Mouse (Mus musculus) MEL (cell line): ENCODE data around the gene Nop58. TPM values are rescaled to one million over a fixed set of nuclear protein-coding genes. Genes with fewer than 3 reads are reported as not detected.

Experiments
- DNase-seq: peaks from one replicate; pipeline ENCODE4 v3.0.0; 2011; ENCODE audit warnings: low read depth, low spot score
- H3K27ac ChIP-seq: 2 replicates; pipeline ENCODE4 v1.5.1; 2012; ENCODE audit warnings: low read depth, mild to moderate bottlenecking, control low read depth, low read length, moderate library complexity; ENCODE audit not compliant: control insufficient read depth
- H3K27me3 ChIP-seq, 2 experiments: fragments of 150-350 bp in 1 of 2; sonication (generic) in 1 of 2; 2 replicates each; pipeline ENCODE4 v1.6.1; 2012; ENCODE audit warnings: low read length in 2 of 2, mild to moderate bottlenecking in 2 of 2, improper control_type of control experiment in 1 of 2, moderate library complexity in 1 of 2; ENCODE audit not compliant: insufficient read depth in 2 of 2, control insufficient read depth in 1 of 2
- H3K36me3 ChIP-seq, 2 experiments: 2 replicates each; pipeline ENCODE4 v1.6.1; 2012 to 2014; ENCODE audit warnings: low read length in 2 of 2, improper control_type of control experiment in 1 of 2, inconsistent platforms in 1 of 2, mild to moderate bottlenecking in 1 of 2; ENCODE audit not compliant: insufficient read depth in 2 of 2, control insufficient read depth in 1 of 2
- H3K4me1 ChIP-seq, 2 experiments: fragments of 150-350 bp in 1 of 2; sonication (generic) in 1 of 2; 2 replicates each; pipeline ENCODE4 v1.6.1; 2012; ENCODE audit warnings: low read length in 2 of 2, improper control_type of control experiment in 1 of 2, mild to moderate bottlenecking in 1 of 2; ENCODE audit not compliant: insufficient read depth in 2 of 2, control insufficient read depth in 1 of 2
- H3K4me3 ChIP-seq, 2 experiments: fragments of 150-350 bp in 1 of 2; sonication (generic) in 1 of 2; 2 replicates each; pipeline ENCODE4 v1.5.1; 2012; ENCODE audit warnings: low read depth in 2 of 2, low read length in 2 of 2, mild to moderate bottlenecking in 2 of 2, moderate library complexity in 2 of 2, control low read depth in 1 of 2, improper control_type of control experiment in 1 of 2; ENCODE audit not compliant: control insufficient read depth in 1 of 2, insufficient read depth in 1 of 2
- H3K79me2 ChIP-seq: 2 replicates; pipeline ENCODE4 v1.6.1; 2012; ENCODE audit warnings: mild to moderate bottlenecking, low read length, moderate library complexity; ENCODE audit not compliant: control insufficient read depth, poor library complexity, insufficient read depth
- H3K9ac ChIP-seq: 2 replicates; pipeline ENCODE4 v1.6.1; 2012; ENCODE audit warnings: low read depth, mild to moderate bottlenecking, control low read depth, low read length, moderate library complexity; ENCODE audit not compliant: control insufficient read depth, poor library complexity, severe bottlenecking
- H3K9me3 ChIP-seq: fragments of 150-350 bp; sonication (generic); replicated peaks from 2 replicates; pipeline ENCODE4 v1.6.1; 2012; ENCODE audit warnings: mild to moderate bottlenecking, low read length, improper control_type of control experiment, moderate library complexity; ENCODE audit not compliant: insufficient read depth
- BHLHE40 ChIP-seq: IDR thresholded peaks from 2 replicates; pipeline ENCODE4 v1.6.1; 2012; ENCODE audit warnings: low read depth, mild to moderate bottlenecking, inconsistent platforms, low read length, improper control_type of control experiment, borderline replicate concordance
- CHD1 ChIP-seq: IDR thresholded peaks from 2 replicates; pipeline ENCODE4 v1.6.1; 2012; ENCODE audit warnings: low read depth, mild to moderate bottlenecking, inconsistent platforms, low read length, improper control_type of control experiment
- CTCF ChIP-seq, 3 experiments: IDR thresholded peaks in 2 of 3; conservative IDR thresholded peaks in 1 of 3; 2 replicates each; pipeline ENCODE4 v1.5.1; 2011 to 2012; ENCODE audit warnings: low read length in 3 of 3, low read depth in 2 of 3, mild to moderate bottlenecking in 2 of 3, improper control_type of control experiment in 1 of 3, inconsistent platforms in 1 of 3, mixed read lengths in 1 of 3, moderate library complexity in 1 of 3; ENCODE audit not compliant: control insufficient read depth in 1 of 3, insufficient read depth in 1 of 3, poor library complexity in 1 of 3, severe bottlenecking in 1 of 3
- E2F4 ChIP-seq: IDR thresholded peaks from 2 replicates; pipeline ENCODE4 v1.6.1; 2011; ENCODE audit warnings: low read depth, low read length, improper control_type of control experiment, borderline replicate concordance
- ELF1 ChIP-seq: IDR thresholded peaks from 2 replicates; pipeline ENCODE4 v1.6.1; 2014; ENCODE audit warnings: low read depth, mild to moderate bottlenecking, inconsistent platforms, low read length, improper control_type of control experiment, moderate library complexity
- EP300 ChIP-seq, 2 experiments: IDR thresholded peaks; 2 replicates each; pipeline ENCODE4 v1.6.1; 2011; ENCODE audit warnings: improper control_type of control experiment in 2 of 2, low read length in 2 of 2, low read depth in 1 of 2, mild to moderate bottlenecking in 1 of 2
- ETS1 ChIP-seq: IDR thresholded peaks from 2 replicates; pipeline ENCODE4 v1.6.1; 2012; ENCODE audit warnings: low read depth, mild to moderate bottlenecking, inconsistent platforms, low read length, improper control_type of control experiment, moderate library complexity
- GABPA ChIP-seq: IDR thresholded peaks from 2 replicates; pipeline ENCODE4 v1.6.1; 2012; ENCODE audit warnings: low read depth, mild to moderate bottlenecking, inconsistent platforms, low read length, improper control_type of control experiment, moderate library complexity
- GATA1 ChIP-seq: IDR thresholded peaks from 2 replicates; pipeline ENCODE4 v1.6.1; 2011; ENCODE audit warnings: low read depth, low read length, improper control_type of control experiment
- HCFC1 ChIP-seq: IDR thresholded peaks from 2 replicates; pipeline ENCODE4 v1.6.1; 2012; ENCODE audit warnings: low read depth, mild to moderate bottlenecking, inconsistent platforms, low read length, improper control_type of control experiment, moderate library complexity
- JUND ChIP-seq: IDR thresholded peaks from 2 replicates; pipeline ENCODE4 v1.6.1; 2011; ENCODE audit warnings: low read depth, mild to moderate bottlenecking, improper control_type of control experiment, low read length
- KAT2A ChIP-seq: conservative IDR thresholded peaks from 2 replicates; pipeline ENCODE4 v1.6.1; 2012; ENCODE audit warnings: low read depth, low read length, improper control_type of control experiment, inconsistent platforms
- MAFK ChIP-seq: IDR thresholded peaks from 2 replicates; pipeline ENCODE4 v1.6.1; 2011; ENCODE audit warnings: low read depth, mild to moderate bottlenecking, low read length, improper control_type of control experiment, borderline replicate concordance
- MAX ChIP-seq: IDR thresholded peaks from 2 replicates; pipeline ENCODE4 v1.6.1; 2011; ENCODE audit warnings: low read length, improper control_type of control experiment
- MAZ ChIP-seq: IDR thresholded peaks from 2 replicates; pipeline ENCODE4 v1.6.1; 2012; ENCODE audit warnings: low read depth, mild to moderate bottlenecking, inconsistent platforms, low read length, improper control_type of control experiment
- MEF2A ChIP-seq: IDR thresholded peaks from 2 replicates; pipeline ENCODE4 v1.6.1; 2014; ENCODE audit warnings: low read depth, mild to moderate bottlenecking, inconsistent platforms, low read length, improper control_type of control experiment; ENCODE audit not compliant: poor library complexity, insufficient replicate concordance, severe bottlenecking; ENCODE audit errors: extremely low read depth
- MXI1 ChIP-seq: IDR thresholded peaks from 2 replicates; pipeline ENCODE4 v1.6.1; 2011; ENCODE audit warnings: mild to moderate bottlenecking, low read depth, low read length, improper control_type of control experiment
- MYB ChIP-seq: IDR thresholded peaks from 2 replicates; pipeline ENCODE4 v1.6.1; 2011; ENCODE audit warnings: mild to moderate bottlenecking, low read depth, low read length, improper control_type of control experiment
- NELFE ChIP-seq: IDR thresholded peaks from 2 replicates; pipeline ENCODE4 v1.6.1; 2011; ENCODE audit warnings: low read depth, low read length, improper control_type of control experiment
- NRF1 ChIP-seq: IDR thresholded peaks from 2 replicates; pipeline ENCODE4 v1.6.1; 2014; ENCODE audit warnings: low read depth, mild to moderate bottlenecking, inconsistent platforms, low read length, improper control_type of control experiment, moderate library complexity; ENCODE audit not compliant: poor library complexity, insufficient read depth, severe bottlenecking
- POLR2A ChIP-seq, 2 experiments: IDR thresholded peaks; 2 replicates each; pipeline ENCODE4 v1.6.1; 2011 to 2012; ENCODE audit warnings: low read length in 2 of 2, mild to moderate bottlenecking in 2 of 2, control low read depth in 1 of 2, improper control_type of control experiment in 1 of 2, low read depth in 1 of 2, moderate library complexity in 1 of 2; ENCODE audit not compliant: control insufficient read depth in 1 of 2, insufficient read depth in 1 of 2, poor library complexity in 1 of 2
- POLR2AphosphoS2 ChIP-seq: IDR thresholded peaks from 2 replicates; pipeline ENCODE4 v1.6.1; 2011; ENCODE audit warnings: low read length, improper control_type of control experiment
- POLR2AphosphoS5 ChIP-seq: IDR thresholded peaks from 2 replicates; pipeline ENCODE4 v1.6.1; 2012; ENCODE audit warnings: low read depth, borderline replicate concordance, mild to moderate bottlenecking, inconsistent platforms, low read length, moderate library complexity, mixed read lengths
- RAD21 ChIP-seq: IDR thresholded peaks from 2 replicates; pipeline ENCODE4 v1.6.1; 2011; ENCODE audit warnings: mild to moderate bottlenecking, low read depth, low read length, improper control_type of control experiment
- RCOR1 ChIP-seq: IDR thresholded peaks from 2 replicates; pipeline ENCODE4 v1.6.1; 2012; ENCODE audit warnings: low read depth, mild to moderate bottlenecking, inconsistent platforms, low read length, improper control_type of control experiment
- SIN3A ChIP-seq: IDR thresholded peaks from 2 replicates; pipeline ENCODE4 v1.6.1; 2012; ENCODE audit warnings: low read length, improper control_type of control experiment, inconsistent platforms
- SMC3 ChIP-seq: IDR thresholded peaks from 2 replicates; pipeline ENCODE4 v1.6.1; 2011; ENCODE audit warnings: low read depth, low read length, improper control_type of control experiment
- TAL1 ChIP-seq: IDR thresholded peaks from 2 replicates; pipeline ENCODE4 v1.6.1; 2012; ENCODE audit warnings: mild to moderate bottlenecking, inconsistent platforms, low read length, moderate library complexity, mixed read lengths
- TBP ChIP-seq: IDR thresholded peaks from 2 replicates; pipeline ENCODE4 v1.8.0; 2011; ENCODE audit warnings: low read depth, low read length, improper control_type of control experiment
- TCF12 ChIP-seq: IDR thresholded peaks from 2 replicates; pipeline ENCODE4 v1.6.1; 2014; ENCODE audit warnings: low read depth, mild to moderate bottlenecking, inconsistent platforms, low read length, improper control_type of control experiment, moderate library complexity
- UBTF ChIP-seq: IDR thresholded peaks from 2 replicates; pipeline ENCODE4 v1.6.1; 2012; ENCODE audit warnings: low read depth, mild to moderate bottlenecking, inconsistent platforms, low read length, improper control_type of control experiment, moderate library complexity, borderline replicate concordance; ENCODE audit not compliant: insufficient read depth
- USF2 ChIP-seq, 2 experiments: IDR thresholded peaks; 2 replicates each; pipeline ENCODE4 v1.6.1; 2011 to 2012; ENCODE audit warnings: improper control_type of control experiment in 2 of 2, low read length in 2 of 2, borderline replicate concordance in 1 of 2, inconsistent platforms in 1 of 2, low read depth in 1 of 2, mild to moderate bottlenecking in 1 of 2; ENCODE audit not compliant: insufficient read depth in 1 of 2
- ZC3H11A ChIP-seq: IDR thresholded peaks from 2 replicates; pipeline ENCODE4 v1.6.1; 2012; ENCODE audit warnings: low read depth, mild to moderate bottlenecking, inconsistent platforms, low read length, improper control_type of control experiment
- ZKSCAN1 ChIP-seq: IDR thresholded peaks from 2 replicates; pipeline ENCODE4 v1.6.1; 2012; ENCODE audit warnings: low read depth, mild to moderate bottlenecking, inconsistent platforms, low read length, improper control_type of control experiment, moderate library complexity
- ZMIZ1 ChIP-seq: IDR thresholded peaks from 2 replicates; pipeline ENCODE4 v1.6.1; 2012; ENCODE audit warnings: low read depth, mild to moderate bottlenecking, inconsistent platforms, low read length, improper control_type of control experiment, moderate library complexity
- ZNF384 ChIP-seq: IDR thresholded peaks from 2 replicates; pipeline ENCODE4 v1.6.1; 2012; ENCODE audit warnings: low read depth, mild to moderate bottlenecking, inconsistent platforms, low read length, improper control_type of control experiment
- polyA plus RNA-seq, 2 experiments: library from polyadenylated mRNA; stranded (reverse) in 1 of 2; unstranded in 1 of 2; fragments of >175 nt in 1 of 2; fragments of >200 nt in 1 of 2; gene quantifications; 2 replicates each; pipeline versions ENCODE4 v1.2.1 to v1.2.4; 2012; ENCODE audit warnings: low replicate concordance in 2 of 2, low read depth in 1 of 2; ENCODE audit not compliant: insufficient read length in 2 of 2, insufficient read depth in 1 of 2, missing spikeins in 1 of 2
- total RNA-seq: library from RNA; depleted of rRNA; stranded (reverse); fragments of 300-350 nt; gene quantifications from 2 replicates; pipeline ENCODE4 v1.2.3, GENCODE M21; 2012

The Nop58 gene
- total and polyA plus RNA-seq, 3 experiments: 474 to 1,828 (median 590) TPM

GRCm38 (mm10) chr1:59653243-59653911, 31.4 kb upstream of the Nop58 start:
- peaks cover 4% of the 10 kb centered on the region for H3K79me2 ChIP-seq
- peaks cover 11 to 19% of the 10 kb centered on the region in 2 experiments for H3K4me1 ChIP-seq
- H3K27me3 ChIP-seq: no peaks in the 10 kb centered on the region
- no peak overlapping the region for H3K4me3 ChIP-seq
- no peaks in the 10 kb centered on the region for H3K9me3 ChIP-seq
- H3K36me3 ChIP-seq: peaks cover 25 to 32% of the 10 kb centered on the region in 2 experiments
- peak overlapping the region; percentile 49 for H3K27ac ChIP-seq
- peak; percentile 73 for DNase-seq
- no peak overlapping the region for H3K9ac ChIP-seq
- TF ChIP-seq CHD1 (no peak), ELF1 (peak; percentile 46; the same call in 1 of the 2 replicates), ZC3H11A (no peak), ETS1 (peak; percentile 61), E2F4 (no peak), GABPA (no peak), POLR2AphosphoS5 (no peak), MXI1 (peak; percentile 46; the same call in 1 of the 2 replicates), ZMIZ1 (no peak), POLR2A (IDR thresholded peaks at IDR 0.05; ENCODE audit: control insufficient read depth in 1 of 2, insufficient read depth in 1 of 2, low read depth in 1 of 2, low read length in 2 of 2, poor library complexity in 1 of 2) (no peak), EP300 (IDR thresholded peaks at IDR 0.05; ENCODE audit: low read depth in 1 of 2, low read length in 2 of 2) (peak; percentile 87 to 91), SIN3A (peak; percentile 55), MAX (no peak), TAL1 (no peak), MAFK (no peak), RCOR1 (peak; percentile 1; the same call in 1 of the 2 replicates), NELFE (peak; percentile 22; the same call in 1 of the 2 replicates), TBP (no peak), NRF1 (no peak), ZKSCAN1 (no peak), ZNF384 (peak; percentile 66), CTCF (IDR thresholded peaks at IDR 0.05 in 2 of 3, conservative IDR thresholded peaks at IDR 0.05 in 1 of 3; ENCODE audit: control insufficient read depth in 1 of 3, insufficient read depth in 1 of 3, low read depth in 2 of 3, low read length in 3 of 3, poor library complexity in 1 of 3, severe bottlenecking in 1 of 3) (no peak), JUND (no peak), MEF2A (peak; percentile 63; the same call in 1 of the 2 replicates), UBTF (no peak), RAD21 (no peak), POLR2AphosphoS2 (peak; percentile 74; the same call in 1 of the 2 replicates), HCFC1 (0 out of 2 replicates have a peak, but pooled peaks have one; percentile 3), KAT2A (no peak), GATA1 (peak; percentile 87), MAZ (0 out of 2 replicates have a peak, but pooled peaks have one; percentile 43), SMC3 (no peak), USF2 (IDR thresholded peaks at IDR 0.05; ENCODE audit: borderline replicate concordance in 1 of 2, insufficient read depth in 1 of 2, low read depth in 1 of 2, low read length in 2 of 2) (no peak), MYB (peak; percentile 50; the same call in 1 of the 2 replicates), BHLHE40 (no peak), TCF12 (peak; percentile 85)
